Mouse (Mus musculus): ENCODE data around the gene Spsb1. TPM values are rescaled to one million over a fixed set of nuclear protein-coding genes. Genes with fewer than 3 reads are reported as not detected.

Gene Spsb1
- polyA plus RNA-seq, 1 experiment from 2014 or later: 22.3 TPM

- Histone ChIP-seq H3K27ac (no peak overlapping the region), H3K9me3 (no peaks in the 10 kb centered on the region), H3K4me2 (replicated peaks) (no peak overlapping the region), H3K9ac (no peak overlapping the region), H3K27me3 (no peaks in the 10 kb centered on the region), H3K36me3 (0 out of 2 replicates have a peak, but pooled peaks cover 3% of the 10 kb centered on the region), H3K4me1 (peaks cover 87% of the 10 kb centered on the region), H3K4me3 (no peak overlapping the region)
- 80% methylated on average over 5 of the region's 5 CpGs for WGBS
- ATAC-seq (ENCODE audit: low FRiP score, low read depth): no peak
Measured at GRCm38 (mm10) chr4:149947396-149947795, 7.4 kb downstream of the Spsb1 start.

- no peak overlapping the region for H3K4me3 ChIP-seq
- H3K36me3 ChIP-seq: no peaks in the 10 kb centered on the region
- peak overlapping the region; percentile 39 for H3K27ac ChIP-seq
- H3K4me1 ChIP-seq: peaks cover 92% of the 10 kb centered on the region
- H3K27me3 ChIP-seq: no peaks in the 10 kb centered on the region
- WGBS: 30% methylated on average over 9 of the region's 9 CpGs
- H3K9me3 ChIP-seq: no peaks in the 10 kb centered on the region
- H3K9ac ChIP-seq: no peak overlapping the region; the same call in 1 of the 2 replicates
- peak; percentile 55; the same call in 1 of the 2 replicates for ATAC-seq (ENCODE audit: low FRiP score, low read depth)
- H3K4me2 ChIP-seq (replicated peaks): peak overlapping the region; percentile 30
Measured at GRCm38 (mm10) chr4:149945194-149945593, 9.6 kb downstream of the Spsb1 start.

GRCm38 (mm10) chr4:149944214-149944613 lies 10.6 kb downstream of the Spsb1 start:
- Histone ChIP-seq H3K4me1 (peaks cover 92% of the 10 kb centered on the region), H3K9me3 (no peaks in the 10 kb centered on the region), H3K36me3 (no peaks in the 10 kb centered on the region), H3K4me3 (no peak overlapping the region), H3K9ac (peak overlapping the region; percentile 25; the same call in 1 of the 2 replicates), H3K27ac (no peak overlapping the region), H3K4me2 (replicated peaks) (no peak overlapping the region; the same call in 1 of the 2 replicates), H3K27me3 (no peaks in the 10 kb centered on the region)
- 27% methylated on average over 12 of the region's 12 CpGs for WGBS
- no peak for ATAC-seq (ENCODE audit: low FRiP score, low read depth)

GRCm38 (mm10) chr4:149942831-149943741 lies 11.8 kb downstream of the Spsb1 start:
- no peaks in the 10 kb centered on the region for H3K36me3 ChIP-seq
- no peak for ATAC-seq (ENCODE audit: low FRiP score, low read depth)
- 31% methylated on average over 10 of the region's 10 CpGs for whole genome bisulfite sequencing
- H3K27ac ChIP-seq: peak overlapping the region; percentile 39; the same call in 1 of the 2 replicates
- H3K27me3 ChIP-seq: no peaks in the 10 kb centered on the region
- peak overlapping the region; percentile 10; the same call in 1 of the 2 replicates for H3K9ac ChIP-seq
- no peaks in the 10 kb centered on the region for H3K9me3 ChIP-seq
- H3K4me3 ChIP-seq: no peak overlapping the region
- H3K4me1 ChIP-seq: peaks cover 92% of the 10 kb centered on the region
- H3K4me2 ChIP-seq (replicated peaks): peak overlapping the region; percentile 30

- H3K4me1 ChIP-seq: peaks cover 94% of the 10 kb centered on the region
- H3K4me3 ChIP-seq: no peak overlapping the region
- H3K27me3 ChIP-seq: no peaks in the 10 kb centered on the region
- no peak for ATAC-seq (ENCODE audit: low FRiP score, low read depth)
- H3K4me2 ChIP-seq (replicated peaks): no peak overlapping the region
- 0 out of 2 replicates have a peak overlapping the region, but pooled peaks have one; percentile 25 for H3K9ac ChIP-seq
- no peaks in the 10 kb centered on the region for H3K9me3 ChIP-seq
- no peaks in the 10 kb centered on the region for H3K36me3 ChIP-seq
- 80% methylated on average over 18 of the region's 18 CpGs for WGBS
- no peak overlapping the region for H3K27ac ChIP-seq
Measured at GRCm38 (mm10) chr4:149941067-149941755, 13.6 kb downstream of the Spsb1 start.

- Histone ChIP-seq H3K27me3 (no peaks in the 10 kb centered on the region), H3K27ac (peak overlapping the region; percentile 70), H3K4me1 (peaks cover 68% of the 10 kb centered on the region), H3K9me3 (no peaks in the 10 kb centered on the region), H3K4me3 (no peak overlapping the region), H3K4me2 (replicated peaks) (peak overlapping the region; percentile 40), H3K36me3 (no peaks in the 10 kb centered on the region), H3K9ac (peak overlapping the region; percentile 31; the same call in 1 of the 2 replicates)
- ATAC-seq (ENCODE audit: low FRiP score, low read depth): peak; percentile 57; the same call in 1 of the 2 replicates
- 16% methylated on average over 8 of the region's 8 CpGs for WGBS
Measured at GRCm38 (mm10) chr4:149938701-149939100, 16.1 kb downstream of the Spsb1 start.

GRCm38 (mm10) chr4:149936921-149937320 lies 17.9 kb downstream of the Spsb1 start:
- ATAC-seq (ENCODE audit: low FRiP score, low read depth): no peak
- Histone ChIP-seq H3K4me2 (replicated peaks) (no peak overlapping the region), H3K9me3 (no peaks in the 10 kb centered on the region), H3K9ac (no peak overlapping the region), H3K4me3 (no peak overlapping the region), H3K27me3 (no peaks in the 10 kb centered on the region), H3K4me1 (peaks cover 51% of the 10 kb centered on the region), H3K27ac (no peak overlapping the region), H3K36me3 (no peaks in the 10 kb centered on the region)
- WGBS: 42% methylated on average over 5 of the region's 5 CpGs

GRCm38 (mm10) chr4:149935470-149935869 lies 19.4 kb downstream of the Spsb1 start:
- H3K27me3 ChIP-seq: no peaks in the 10 kb centered on the region
- H3K27ac ChIP-seq: no peak overlapping the region
- ATAC-seq (ENCODE audit: low FRiP score, low read depth): no peak
- peaks cover 42% of the 10 kb centered on the region for H3K4me1 ChIP-seq
- no peak overlapping the region for H3K9ac ChIP-seq
- H3K9me3 ChIP-seq: no peaks in the 10 kb centered on the region
- 83% methylated on average over 6 of the region's 6 CpGs for whole genome bisulfite sequencing
- H3K4me2 ChIP-seq (replicated peaks): no peak overlapping the region
- H3K4me3 ChIP-seq: no peak overlapping the region
- H3K36me3 ChIP-seq: no peaks in the 10 kb centered on the region

GRCm38 (mm10) chr4:149933519-149934245 lies 21.2 kb downstream of the Spsb1 start:
- Histone ChIP-seq H3K4me3 (no peak overlapping the region), H3K9ac (no peak overlapping the region), H3K4me2 (replicated peaks) (no peak overlapping the region), H3K9me3 (no peaks in the 10 kb centered on the region), H3K4me1 (peaks cover 31% of the 10 kb centered on the region), H3K27ac (no peak overlapping the region), H3K36me3 (no peaks in the 10 kb centered on the region), H3K27me3 (no peaks in the 10 kb centered on the region)
- WGBS: 84% methylated on average over 16 of the region's 16 CpGs
- no peak for ATAC-seq (ENCODE audit: low FRiP score, low read depth)

GRCm38 (mm10) chr4:149933025-149933424 lies 21.8 kb downstream of the Spsb1 start:
- ATAC-seq (ENCODE audit: low FRiP score, low read depth): no peak
- H3K4me2 ChIP-seq (replicated peaks): no peak overlapping the region
- no peaks in the 10 kb centered on the region for H3K27me3 ChIP-seq
- H3K27ac ChIP-seq: no peak overlapping the region
- WGBS: 90% methylated on average over 7 of the region's 7 CpGs
- H3K9me3 ChIP-seq: no peaks in the 10 kb centered on the region
- H3K4me3 ChIP-seq: no peak overlapping the region
- H3K9ac ChIP-seq: no peak overlapping the region
- H3K4me1 ChIP-seq: peaks cover 25% of the 10 kb centered on the region
- no peaks in the 10 kb centered on the region for H3K36me3 ChIP-seq

- H3K27me3 ChIP-seq: no peaks in the 10 kb centered on the region
- H3K4me2 ChIP-seq (replicated peaks): no peak overlapping the region
- H3K4me3 ChIP-seq: no peak overlapping the region
- no peak overlapping the region for H3K9ac ChIP-seq
- H3K27ac ChIP-seq: no peak overlapping the region
- no peaks in the 10 kb centered on the region for H3K9me3 ChIP-seq
- H3K36me3 ChIP-seq: 0 out of 2 replicates have a peak, but pooled peaks cover 2% of the 10 kb centered on the region
- H3K4me1 ChIP-seq: peaks cover 19% of the 10 kb centered on the region; the same call in 1 of the 2 replicates
- 83% methylated on average over 9 of the region's 9 CpGs for whole genome bisulfite sequencing
- ATAC-seq (ENCODE audit: low FRiP score, low read depth): no peak
Measured at GRCm38 (mm10) chr4:149932108-149932815, 22.6 kb downstream of the Spsb1 start.
